Mouse (Mus musculus): Measurements from ENCODE around the gene Gper1.
A peak's percentile ranks its signal among the peaks of the same experiment; 100 is the strongest.

The Gper1 gene

GRCm38 (mm10) chr5:139423026-139423865, at the start of gene Gper1:
Gene Gper1, plus strand, starts transcription at chr5:139423151.
- no peak for DNase-seq (ENCODE audit: low spot score in 2 of 2)

- DNase-seq (ENCODE audit: low spot score in 2 of 2) = no peak
Observed at GRCm38 (mm10) chr5:139373889-139374444, 49.0 kb upstream of the Gper1 start.

- no peak for DNase-seq (ENCODE audit: low spot score in 2 of 2)
Observed at GRCm38 (mm10) chr5:139374841-139375240, 48.1 kb upstream of the Gper1 start.

- DNase-seq (ENCODE audit: low spot score in 2 of 2) = peak; percentile 62 to 79
Observed at GRCm38 (mm10) chr5:139377468-139378270, 45.3 kb upstream of the Gper1 start, which contains the start of gene Gpr146. Gene Gpr146, plus strand, starts transcription at chr5:139377697.

GRCm38 (mm10) chr5:139378271-139378556, 44.7 kb upstream of the Gper1 start:
- no peak for DNase-seq (ENCODE audit: low spot score in 2 of 2)

- peak; percentile 43 to 50 for DNase-seq (ENCODE audit: low spot score in 2 of 2)
Observed at GRCm38 (mm10) chr5:139378986-139379629, 43.8 kb upstream of the Gper1 start.

- no peak for DNase-seq (ENCODE audit: low spot score in 2 of 2)
Observed at GRCm38 (mm10) chr5:139379771-139380384, 43.1 kb upstream of the Gper1 start.

GRCm38 (mm10) chr5:139380385-139381248, 42.3 kb upstream of the Gper1 start:
- DNase-seq (ENCODE audit: low spot score in 2 of 2) = peak; percentile 90 to 95

- DNase-seq (ENCODE audit: low spot score in 2 of 2) = peak; percentile 85 to 88
Observed at GRCm38 (mm10) chr5:139381586-139382513, 41.1 kb upstream of the Gper1 start.

GRCm38 (mm10) chr5:139382760-139383159, 40.2 kb upstream of the Gper1 start:
- peak; percentile 72 to 79 for DNase-seq (ENCODE audit: low spot score in 2 of 2)

- DNase-seq (ENCODE audit: low spot score in 2 of 2) = no peak
Observed at GRCm38 (mm10) chr5:139383234-139383633, 39.7 kb upstream of the Gper1 start.

GRCm38 (mm10) chr5:139384531-139384930, 38.4 kb upstream of the Gper1 start:
- DNase-seq (ENCODE audit: low spot score in 2 of 2) = no peak

GRCm38 (mm10) chr5:139386047-139386446, 36.9 kb upstream of the Gper1 start:
- DNase-seq (ENCODE audit: low spot score in 2 of 2) = no peak

- DNase-seq (ENCODE audit: low spot score in 2 of 2) = no peak
Observed at GRCm38 (mm10) chr5:139387329-139388194, 35.4 kb upstream of the Gper1 start.

- no peak for DNase-seq (ENCODE audit: low spot score in 2 of 2)
Observed at GRCm38 (mm10) chr5:139388195-139388570, 34.8 kb upstream of the Gper1 start.

- DNase-seq (ENCODE audit: low spot score in 2 of 2) = peak in 1 of 2 experiments; percentile 58
Observed at GRCm38 (mm10) chr5:139388694-139389675, 34.0 kb upstream of the Gper1 start.

- DNase-seq (ENCODE audit: low spot score in 2 of 2) = peak; percentile 70 to 79
Observed at GRCm38 (mm10) chr5:139389676-139390061, 33.3 kb upstream of the Gper1 start.

Data from spleen, postnatal 36 days (tissue).